Mouse (Mus musculus): ENCODE measurements around the gene Bcl9.

Bcl9 gene

DNA sequence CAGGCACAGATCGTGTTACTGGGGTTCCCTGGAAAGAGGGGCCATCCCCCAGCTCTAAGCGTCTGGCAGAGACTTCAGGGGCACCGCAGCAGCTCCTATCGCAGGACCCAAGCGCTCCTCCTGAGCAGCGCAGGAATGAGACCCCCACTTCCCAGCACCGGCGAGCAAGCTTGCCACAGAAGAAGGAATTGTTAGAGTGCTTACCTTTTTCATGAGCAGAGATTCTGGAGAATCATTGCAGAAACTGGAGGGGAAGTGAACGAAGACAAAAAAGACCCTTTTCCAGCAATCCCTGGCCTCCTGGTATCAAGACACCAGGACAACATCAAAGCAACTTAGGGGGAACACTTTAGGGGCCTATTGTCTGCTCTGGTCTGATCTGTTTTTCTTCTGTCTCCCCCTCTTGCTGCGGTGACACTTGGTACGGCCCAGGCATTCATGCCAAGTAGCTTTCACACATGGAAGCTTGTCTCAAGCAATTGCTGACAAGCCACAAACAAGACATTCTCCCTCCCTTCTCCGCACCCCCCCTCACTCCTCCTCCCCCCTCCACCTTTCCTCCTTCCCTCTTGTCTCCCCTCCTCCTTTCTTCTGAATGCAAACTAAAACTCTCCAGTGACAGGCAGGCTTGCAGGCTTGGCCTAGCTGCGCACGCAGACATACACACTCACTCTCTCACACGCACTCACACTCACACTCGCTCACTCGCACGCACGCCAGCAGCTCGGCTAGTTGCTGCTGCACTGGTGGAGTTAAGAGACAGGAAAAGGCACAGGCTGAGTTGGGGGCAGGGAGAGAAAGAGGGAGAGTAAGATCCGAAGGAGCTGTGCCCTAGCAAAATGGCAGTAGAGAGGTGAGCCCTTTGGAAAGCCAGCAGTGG lies at the start of gene Bcl9:
Gene Bcl9, minus strand, starts transcription at position 365 of the 880 bp plus-strand sequence.
- DNase-seq: peak; percentile 52 to 58

DNA sequence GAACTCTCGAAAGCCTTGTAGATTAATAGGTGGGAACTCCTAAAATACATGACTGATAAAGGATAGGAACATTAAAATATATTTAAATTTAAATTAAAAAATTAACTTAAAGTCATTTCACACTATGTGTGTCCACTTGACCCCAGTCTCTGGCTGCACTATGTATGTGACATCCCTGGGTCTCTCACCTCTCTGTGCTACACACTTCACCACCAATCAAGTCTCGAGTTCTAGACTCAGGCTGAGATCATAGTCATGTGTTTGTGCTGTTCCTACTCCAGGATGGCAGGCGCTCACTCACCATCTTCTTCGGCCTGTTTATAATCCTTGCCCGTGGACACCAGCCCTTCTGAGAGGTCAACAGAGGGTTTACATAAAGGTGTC lies 41.5 kb upstream of the Bcl9 start:
- DNase-seq: no peak

DNA sequence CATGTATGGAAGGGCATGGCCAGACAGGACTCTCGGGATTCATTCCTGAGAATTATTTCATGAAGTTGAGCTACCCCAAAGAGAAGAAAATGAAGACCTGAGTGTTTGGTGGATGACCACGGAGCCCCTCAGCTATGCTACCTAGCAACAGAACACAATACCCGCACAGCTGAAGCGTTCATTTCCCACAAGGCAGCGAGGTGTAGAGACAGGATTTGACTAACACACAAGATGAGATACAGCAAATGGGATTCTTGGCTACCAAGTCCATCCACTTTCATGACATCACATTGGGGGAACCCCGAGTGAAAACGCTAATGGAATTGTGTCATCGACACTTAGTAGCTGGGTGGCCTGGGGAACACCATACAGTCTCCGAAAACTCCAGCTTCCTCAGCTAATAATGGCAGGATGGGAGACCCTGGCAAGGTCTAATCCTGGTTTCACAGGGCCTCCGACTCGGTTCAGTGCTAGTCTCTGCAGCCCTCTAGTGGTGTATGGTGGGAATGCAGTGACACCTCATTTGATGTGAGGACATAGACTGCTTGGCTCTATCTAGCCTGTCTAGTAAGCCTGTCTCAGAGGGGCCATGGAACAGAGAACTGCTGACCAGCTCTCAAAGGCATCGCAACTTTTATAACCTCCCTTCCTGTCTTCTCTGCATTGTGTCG lies 40.9 kb upstream of the Bcl9 start:
- DNase-seq: peak; percentile 48 to 80

DNA sequence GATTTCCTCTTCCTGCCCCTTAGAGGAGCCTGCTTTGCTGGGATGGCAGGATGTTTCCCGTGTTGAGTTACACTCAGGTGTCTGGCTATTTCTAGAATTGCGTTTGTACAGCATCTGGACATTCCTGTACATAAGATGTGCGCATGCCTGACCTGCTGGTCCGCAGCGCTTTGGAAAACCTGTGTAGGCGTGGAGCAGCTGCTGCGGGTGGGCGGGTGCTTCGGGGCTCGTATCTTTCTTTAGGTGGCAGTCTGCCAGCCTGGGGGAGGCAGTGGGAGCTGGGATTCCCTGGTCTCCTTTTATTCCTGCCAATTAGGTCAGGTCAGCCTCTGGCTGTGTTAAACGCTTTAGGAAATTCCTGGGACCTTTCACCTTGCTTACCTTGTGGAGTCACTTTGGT lies 39.6 kb upstream of the Bcl9 start:
- DNase-seq: no peak

DNA sequence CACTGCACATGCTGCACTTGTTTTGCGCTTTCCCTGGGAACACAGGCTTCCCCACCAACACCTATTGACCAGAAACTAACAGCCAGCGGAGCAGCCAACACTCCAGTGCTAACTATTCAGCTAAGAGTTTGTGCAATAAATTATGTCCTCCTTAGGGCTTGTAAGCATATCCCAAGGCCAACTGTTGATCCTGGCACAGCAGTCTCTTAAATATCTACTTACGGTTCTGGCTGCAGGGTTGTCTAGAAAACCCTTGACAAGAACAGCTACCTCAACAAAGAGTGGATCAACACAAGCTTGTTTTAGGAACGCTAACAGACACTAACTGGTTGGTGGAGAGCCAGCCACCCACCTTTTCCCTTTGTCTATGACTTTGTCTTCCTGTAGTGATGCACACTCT lies 38.6 kb upstream of the Bcl9 start:
- DNase-seq: no peak

DNA sequence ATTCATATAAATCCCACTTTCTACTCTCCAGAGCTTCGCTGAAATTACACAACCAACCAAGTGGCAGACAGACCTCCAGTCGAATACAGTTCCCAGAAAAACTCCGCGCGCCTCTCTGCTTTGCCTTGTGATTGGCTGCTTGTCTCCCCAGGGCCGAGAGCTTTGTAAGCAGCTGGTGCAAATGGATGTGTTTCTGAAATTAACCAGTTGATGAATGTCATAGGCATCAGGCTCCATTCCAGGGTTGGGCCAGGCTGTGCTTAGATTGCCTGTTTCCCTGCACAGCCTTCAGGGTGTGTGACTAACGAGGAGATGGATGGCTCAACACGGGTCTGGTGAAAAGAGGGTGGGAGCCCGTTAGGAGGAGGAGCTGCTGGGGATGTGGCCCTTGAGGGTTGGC lies 36.9 kb upstream of the Bcl9 start:
- no peak for DNase-seq

DNA sequence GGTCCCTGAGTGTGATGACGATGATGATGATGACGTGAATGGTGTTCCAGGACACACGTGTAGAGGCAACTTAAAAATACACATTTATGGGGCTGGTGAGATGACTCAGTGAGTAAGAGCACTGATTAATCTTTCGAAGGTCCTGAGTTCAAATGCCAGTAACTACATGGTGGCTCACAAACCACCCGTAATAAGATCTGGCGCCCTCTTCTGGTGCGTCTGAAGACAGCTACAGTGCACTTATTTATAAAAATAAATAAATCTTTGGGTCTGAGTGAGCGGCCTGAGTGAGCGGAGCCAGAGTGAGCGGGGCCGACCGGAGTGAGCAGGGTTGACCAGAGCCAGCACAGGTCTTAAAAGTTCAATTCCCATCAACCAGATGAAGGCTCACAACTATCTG lies 34.5 kb upstream of the Bcl9 start:
- peak in 1 of 2 experiments; percentile 28 for DNase-seq

DNA sequence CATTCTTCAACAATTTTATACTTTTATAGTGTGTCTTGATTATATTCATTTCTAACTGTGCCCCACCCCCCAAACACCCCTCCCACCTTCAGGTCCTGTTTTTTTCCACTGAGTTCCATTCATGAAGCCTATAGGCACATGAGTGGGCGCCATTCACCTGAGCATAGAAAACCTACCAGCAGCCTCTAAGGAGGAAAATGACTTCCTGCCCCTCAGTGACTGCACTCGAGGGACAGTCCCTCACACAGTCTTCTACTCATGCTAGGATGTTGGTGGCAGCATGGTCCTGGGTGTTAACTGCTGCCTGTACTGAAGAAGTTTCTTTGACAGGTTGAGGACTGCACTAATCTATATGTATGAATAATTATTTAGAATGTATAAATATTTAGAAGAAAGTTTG lies 30.1 kb upstream of the Bcl9 start:
- DNase-seq: no peak

DNA sequence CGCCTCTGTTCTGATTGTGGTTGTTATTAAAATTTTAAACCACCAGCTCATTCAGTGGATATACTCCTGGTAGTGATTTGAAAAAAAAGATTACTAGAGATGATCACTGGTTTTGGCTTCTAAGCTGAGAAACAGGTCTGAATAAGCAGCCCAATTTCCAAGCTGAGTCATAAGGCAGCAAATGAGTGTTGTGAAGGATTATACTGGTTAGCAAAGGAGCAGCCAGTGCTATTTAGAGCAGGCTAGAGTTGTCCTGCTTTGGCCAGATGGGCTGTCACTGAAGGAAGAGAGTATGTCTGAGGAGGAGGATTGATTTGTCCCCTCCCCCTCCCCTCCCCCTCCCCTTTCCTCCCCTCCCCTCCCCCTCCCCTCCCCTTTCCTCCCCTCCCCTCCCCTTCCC lies 29.6 kb upstream of the Bcl9 start:
- DNase-seq: no peak

DNA sequence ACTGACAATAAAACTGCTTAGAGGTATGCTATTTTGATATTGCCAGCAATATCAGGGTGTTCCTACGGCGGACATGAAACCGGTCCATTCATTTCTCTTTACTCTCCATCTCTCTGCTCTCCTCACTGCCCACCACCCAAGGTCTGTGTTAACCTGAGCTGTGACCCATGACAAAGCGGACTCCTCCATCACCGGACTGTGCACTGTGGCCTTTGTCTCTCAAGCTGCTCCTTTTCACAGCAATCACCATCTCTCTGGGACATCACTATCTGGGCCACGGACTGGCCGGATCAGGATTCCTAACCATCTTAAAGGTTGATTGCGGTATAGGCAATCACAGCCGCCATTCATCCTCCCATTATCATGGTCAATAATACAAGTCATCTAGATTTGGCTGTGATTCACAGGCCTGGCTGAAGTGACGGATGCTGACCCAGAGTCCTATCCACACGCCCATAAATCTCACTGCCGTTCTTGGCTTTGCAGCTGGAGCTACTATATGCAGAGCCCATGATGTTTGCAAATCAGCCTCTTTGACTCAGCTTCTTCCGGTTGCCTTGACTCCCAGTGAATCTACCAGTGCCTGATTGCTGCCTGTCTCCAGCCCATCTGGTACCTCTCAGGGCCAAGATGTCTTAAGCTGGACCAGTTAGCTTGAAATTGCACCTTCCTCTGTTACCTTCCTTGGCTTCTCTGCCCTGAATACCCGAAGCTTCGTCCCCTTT lies 28.1 kb upstream of the Bcl9 start:
- no peak for DNase-seq

DNA sequence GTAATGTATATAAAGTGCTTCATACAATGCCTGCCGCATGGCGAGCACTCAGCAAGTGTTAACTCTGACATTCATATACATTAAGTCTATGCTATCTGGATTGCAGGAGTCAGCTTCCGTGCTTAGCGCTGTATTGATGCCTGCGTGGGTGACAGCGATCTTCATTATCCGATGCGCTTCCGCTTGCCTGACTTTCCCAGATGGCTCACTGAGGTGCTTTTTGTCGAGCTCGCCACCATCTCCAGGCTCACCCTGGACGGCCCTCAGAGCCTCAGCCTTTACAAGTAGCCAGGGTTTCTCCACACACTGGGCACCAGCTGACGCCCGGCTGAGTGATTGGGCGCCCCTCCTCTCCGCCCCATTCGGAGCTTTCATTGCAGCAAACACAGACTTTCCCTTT lies 26.3 kb upstream of the Bcl9 start:
- no peak for DNase-seq

DNA sequence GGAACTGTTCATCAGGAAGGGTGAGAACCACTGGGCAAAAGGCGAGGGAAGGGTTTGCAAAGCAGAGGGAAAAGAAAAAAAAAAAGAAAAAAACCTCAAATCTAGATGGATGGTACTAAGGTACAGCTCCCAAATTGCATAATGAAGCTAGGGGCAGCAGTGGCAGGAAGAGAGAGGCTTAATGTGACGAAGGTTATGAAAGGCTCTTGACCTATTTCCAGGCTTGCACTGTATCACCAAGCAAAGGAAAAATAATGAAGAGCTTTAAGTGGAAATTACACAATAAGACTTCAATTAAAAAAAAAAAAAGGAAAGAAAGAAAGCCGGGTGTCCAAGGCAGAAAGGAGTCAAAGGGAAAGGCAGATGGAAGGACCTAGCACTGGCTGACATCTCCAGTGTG lies 19.6 kb upstream of the Bcl9 start:
- no peak for DNase-seq

DNA sequence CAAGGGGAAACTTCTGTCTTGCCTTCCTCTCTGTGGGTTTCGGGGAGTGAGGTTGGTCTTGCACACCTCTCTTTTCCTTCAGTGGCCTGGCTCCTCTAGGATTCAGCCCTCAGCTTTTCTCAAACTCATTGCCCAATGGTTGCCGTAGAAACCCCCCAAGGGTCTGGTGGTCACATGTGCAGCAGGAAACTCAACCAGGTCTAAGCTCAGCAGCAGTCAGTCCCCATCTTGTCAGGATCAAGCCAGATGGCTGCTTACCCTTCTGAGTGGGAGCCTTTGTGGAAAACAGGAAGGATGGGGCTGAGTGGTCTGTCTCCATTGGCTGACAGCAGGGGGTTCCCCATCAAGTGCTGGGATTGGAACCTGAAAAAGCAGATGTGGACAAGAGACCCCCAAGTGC lies 15.7 kb upstream of the Bcl9 start:
- DNase-seq: no peak

DNA sequence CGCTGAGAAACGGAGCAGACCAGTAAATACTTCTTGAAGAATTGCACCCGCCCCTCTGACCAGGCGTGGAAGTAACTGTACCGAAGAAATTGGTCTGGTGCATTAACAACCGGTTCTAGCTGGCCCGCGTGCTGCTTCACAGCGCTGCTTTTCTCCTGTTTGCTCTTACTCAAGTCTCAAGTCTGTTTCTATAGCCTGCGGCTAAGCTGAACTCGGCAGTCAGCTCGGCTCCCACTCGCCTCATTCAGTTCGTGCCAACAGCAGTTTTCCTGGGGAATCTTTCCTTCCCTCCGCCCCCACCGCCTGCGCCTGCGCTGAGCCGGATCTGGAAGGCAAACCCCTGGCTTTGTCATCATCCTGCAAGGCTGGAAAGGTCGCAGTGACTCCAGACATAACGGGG lies 14.3 kb upstream of the Bcl9 start:
- no peak for DNase-seq

DNA sequence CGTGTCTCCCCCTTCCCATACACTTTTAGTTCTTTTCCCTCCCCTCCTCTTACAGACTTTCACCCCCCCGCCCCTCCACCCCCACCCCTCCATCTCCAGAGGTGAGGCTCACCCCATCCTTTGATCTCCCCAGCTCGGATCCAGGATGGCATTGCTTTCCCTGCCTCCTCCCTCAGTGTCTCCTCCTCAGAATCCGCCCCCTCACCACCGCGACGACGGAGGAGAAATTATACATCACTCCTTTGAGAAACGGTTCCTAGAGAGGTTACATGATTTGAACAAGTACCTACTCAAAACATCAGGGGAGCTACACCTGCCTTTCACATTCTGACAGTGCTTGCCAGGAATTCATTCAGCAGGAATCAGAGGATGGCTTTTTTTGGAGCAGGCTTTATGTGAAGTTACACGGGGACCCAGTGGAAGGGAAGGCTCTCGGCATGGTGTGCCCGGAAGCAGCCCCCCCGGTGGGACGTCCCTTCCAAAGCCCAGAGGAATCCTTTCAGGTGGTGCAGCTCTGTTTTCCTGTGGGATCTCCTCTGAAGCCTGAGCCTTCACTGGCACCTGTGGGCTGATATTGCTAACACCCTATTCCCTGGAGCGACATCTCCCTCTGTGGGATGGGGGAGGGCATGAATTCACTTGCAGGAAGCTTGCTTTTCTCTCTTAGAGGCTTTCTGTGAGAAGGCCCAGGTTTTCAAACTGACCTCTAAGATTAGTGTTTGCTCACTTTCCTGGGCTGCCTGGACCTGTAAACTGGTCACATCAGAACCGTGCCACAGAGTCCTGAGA lies 12.2 kb upstream of the Bcl9 start:
- DNase-seq: no peak

DNA sequence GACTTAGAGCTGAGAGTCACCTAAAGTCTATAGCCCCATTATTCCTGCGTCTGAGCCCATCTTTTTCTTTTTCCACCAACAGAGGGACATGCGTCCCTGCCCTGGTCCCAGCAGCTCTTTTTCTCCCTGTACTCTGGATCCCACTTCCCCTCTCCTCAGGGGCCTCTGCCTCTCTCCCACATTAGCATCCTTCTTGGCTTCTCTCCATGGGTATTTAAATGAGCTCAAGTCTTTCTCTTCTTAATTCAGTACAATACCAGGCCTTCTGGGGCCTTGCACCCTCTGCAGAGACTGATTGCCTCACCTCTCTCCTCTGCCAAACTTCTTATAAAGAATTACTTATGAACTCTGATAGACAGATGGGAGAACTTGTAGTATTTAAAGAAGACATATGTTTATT lies 10.7 kb upstream of the Bcl9 start:
- no peak for DNase-seq

DNA sequence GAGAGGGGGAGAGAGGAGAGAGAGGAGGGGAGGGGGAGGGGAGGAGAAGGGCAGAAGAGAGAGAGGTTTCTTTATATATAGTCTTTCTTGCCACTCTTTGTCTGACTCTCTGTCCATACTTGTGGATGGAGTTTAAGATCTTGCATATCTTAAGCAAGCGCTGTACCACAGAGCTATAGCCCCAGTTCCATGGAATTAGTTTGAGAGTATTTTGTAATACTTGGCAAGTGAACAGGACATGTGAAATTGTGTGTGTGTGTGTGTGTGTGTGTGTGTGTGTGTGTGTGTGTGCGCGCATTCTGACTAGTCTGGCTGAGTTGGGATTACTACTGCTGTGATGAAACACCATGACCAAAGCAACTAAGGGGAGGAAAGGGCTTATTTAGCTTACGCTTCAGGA lies 8.2 kb upstream of the Bcl9 start:
- no peak for DNase-seq

DNA sequence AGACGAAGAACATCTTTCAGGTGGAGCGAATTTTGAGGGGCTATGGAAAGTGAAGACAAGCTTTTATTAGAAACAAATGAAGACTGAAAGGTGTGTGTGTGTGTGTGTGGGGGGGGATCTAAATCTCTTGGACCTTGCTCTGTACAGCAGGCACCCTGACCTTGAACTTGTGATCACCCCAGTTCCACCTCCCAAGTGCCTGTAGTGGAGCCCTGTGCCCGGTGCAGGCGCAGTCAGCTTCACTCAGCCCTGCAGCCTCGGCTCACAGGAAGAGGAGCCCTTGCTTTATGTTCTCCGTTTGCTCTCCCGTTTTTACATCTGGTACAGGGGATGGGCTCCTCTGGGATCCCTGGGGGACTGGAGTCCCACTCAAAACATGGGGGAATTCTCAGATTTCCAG lies 3.9 kb upstream of the Bcl9 start:
- DNase-seq: no peak

DNA sequence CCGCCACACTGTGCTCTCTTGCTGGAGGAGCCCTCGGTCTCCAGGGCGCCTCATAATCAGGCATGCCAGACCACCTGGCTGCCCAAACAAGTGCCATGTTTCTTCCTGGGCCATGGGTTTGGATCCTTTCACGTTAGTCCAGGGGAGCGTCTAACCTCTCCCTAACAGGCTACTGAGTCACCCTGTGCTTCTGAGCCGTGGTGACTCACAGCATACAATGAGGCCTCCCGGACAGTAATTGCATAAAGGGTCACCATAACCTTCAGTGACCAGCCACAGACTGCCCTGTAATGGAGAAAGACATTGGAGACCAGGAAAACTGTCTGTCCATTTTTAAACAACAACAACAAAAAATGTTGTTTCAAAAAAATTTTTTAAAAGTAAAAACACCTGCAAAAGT lies 2.7 kb upstream of the Bcl9 start:
- DNase-seq: no peak

DNA sequence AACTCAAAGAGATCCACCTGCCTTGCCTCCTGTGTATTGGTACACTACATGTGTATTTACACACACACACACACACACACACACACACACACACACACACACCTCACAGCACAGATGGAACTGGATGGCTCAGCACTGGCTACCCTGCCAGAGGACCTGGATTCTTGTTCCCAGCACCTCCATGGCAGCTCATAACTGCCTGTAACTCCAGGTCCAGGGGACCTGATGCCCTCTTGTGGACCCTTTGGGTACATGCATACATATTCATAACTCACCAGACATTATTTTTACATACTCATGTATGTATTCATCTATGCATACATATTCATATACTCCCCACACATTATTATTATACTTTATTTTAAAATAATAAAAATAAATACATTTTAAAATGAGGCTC lies 2.2 kb upstream of the Bcl9 start:
- DNase-seq: no peak

DNA sequence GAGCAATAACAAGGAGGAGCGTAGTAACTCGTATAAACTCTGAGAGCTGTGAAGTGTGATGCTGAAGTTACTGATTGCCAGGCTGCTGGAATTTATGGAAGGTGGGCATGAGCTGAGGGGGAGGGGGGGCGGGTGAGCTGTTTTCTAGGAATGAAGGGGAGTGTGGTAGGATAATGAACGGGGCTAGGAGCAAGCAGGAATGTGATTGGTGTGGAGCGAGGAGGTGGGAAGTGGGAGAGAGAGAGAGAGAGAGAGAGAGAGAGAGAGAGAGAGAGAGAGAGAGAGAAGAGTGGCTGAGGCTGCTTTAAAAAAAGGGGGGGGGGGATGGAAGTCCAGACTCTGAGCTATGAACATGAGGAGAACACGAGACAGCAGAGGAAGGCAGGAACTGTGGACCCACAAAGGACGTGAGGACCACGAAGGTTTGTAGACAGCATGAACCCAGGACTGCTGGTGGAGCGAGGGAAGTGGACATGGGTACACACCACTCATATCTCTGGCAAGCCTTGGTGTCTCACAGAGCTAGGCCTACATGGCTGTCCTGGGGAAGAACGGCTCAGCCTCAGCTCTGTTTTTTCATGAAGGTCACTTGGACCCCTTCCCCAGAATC lies 1.2 kb upstream of the Bcl9 start:
- no peak for DNase-seq

DNA sequence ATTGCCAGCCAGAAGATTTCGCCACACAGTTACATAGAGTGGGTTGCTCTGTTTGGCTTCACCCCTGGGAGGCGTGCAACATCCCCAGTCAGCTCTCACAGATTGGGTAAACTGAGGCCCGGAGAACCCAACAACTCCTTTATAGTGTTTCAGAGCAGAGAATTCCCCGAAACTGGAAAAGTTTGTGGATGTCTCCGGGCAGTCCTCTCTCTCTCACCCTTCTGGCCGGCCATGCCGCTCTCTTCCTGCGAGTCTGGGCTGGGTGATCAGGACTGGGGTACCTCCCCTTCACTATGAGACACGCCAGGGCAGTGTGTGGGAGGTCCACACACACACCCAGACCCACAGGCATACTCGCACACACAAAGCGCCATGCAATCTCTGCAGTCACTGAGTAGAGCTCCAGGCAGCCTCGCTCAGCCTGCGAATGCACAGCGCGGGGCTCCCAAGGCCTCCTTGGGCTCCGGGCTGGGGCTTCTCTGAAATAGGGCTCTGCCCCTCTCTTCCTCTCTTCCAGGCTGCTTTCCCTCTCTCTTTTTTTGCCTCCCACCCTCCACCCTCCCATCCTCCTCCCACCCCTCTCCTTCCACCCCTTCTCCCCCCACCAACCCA lies 670 bp downstream of the Bcl9 start:
- DNase-seq: peak; percentile 11 to 43

Measured in spleen, adult 18-20 months (tissue).